Mouse (Mus musculus): ENCODE data around the gene Tmem217. TPM values are rescaled to one million over a fixed set of nuclear protein-coding genes. Genes with fewer than 3 reads are reported as not detected.

The Tmem217 gene
- polyA plus RNA-seq, 1 experiment from 2014 or later = 0.33 TPM

- ChIA-PET CTCF (no interaction called here), POLR2A (no interaction called here)
- no peak for DNase-seq (ENCODE audit: low read depth, low spot score)
- no peak for ATAC-seq
- in situ Hi-C loops (cut with MboI; ENCODE audit: low pct_unique_long_range_greater_than_20kb) = no loop called here
- no peaks in the 10 kb centered on the region for H3K27me3 ChIP-seq
- TF ChIP-seq CTCF (IDR thresholded peaks at IDR 0.05) = no peak
Observed at GRCm38 (mm10) chr17:29583569-29583968, 31.4 kb upstream of the Tmem217 start.

- ChIA-PET CTCF (no interaction called here), POLR2A (no interaction called here)
- TF ChIP-seq CTCF (IDR thresholded peaks at IDR 0.05) = no peak
- DNase-seq (ENCODE audit: low read depth, low spot score) = no peak
- no peaks in the 10 kb centered on the region for H3K27me3 ChIP-seq
- in situ Hi-C loops (cut with MboI; ENCODE audit: low pct_unique_long_range_greater_than_20kb) = no loop called here
- no peak for ATAC-seq
Observed at GRCm38 (mm10) chr17:29579579-29580126, 27.5 kb upstream of the Tmem217 start.

- no peak for ATAC-seq
- no peaks in the 10 kb centered on the region for H3K27me3 ChIP-seq
- no peak for TF ChIP-seq CTCF (IDR thresholded peaks at IDR 0.05)
- ChIA-PET CTCF (interaction anchor here (0.9 to 1.4 kb wide), 3 partner anchors 12 to 16 kb away, joined by 3 read pairs; no protein-coding TSS in a partner anchor), POLR2A (no interaction called here)
- no peak for DNase-seq (ENCODE audit: low read depth, low spot score)
- in situ Hi-C loops (cut with MboI; ENCODE audit: low pct_unique_long_range_greater_than_20kb) = no loop called here
Observed at GRCm38 (mm10) chr17:29569831-29570230, 17.6 kb upstream of the Tmem217 start.

- ChIA-PET POLR2A (no interaction called here), CTCF (no interaction called here)
- no peak for TF ChIP-seq CTCF (IDR thresholded peaks at IDR 0.05)
- no peaks in the 10 kb centered on the region for H3K27me3 ChIP-seq
- DNase-seq (ENCODE audit: low read depth, low spot score) (no peak), ATAC-seq (no peak)
- in situ Hi-C loops (cut with MboI; ENCODE audit: low pct_unique_long_range_greater_than_20kb) = no loop called here
Observed at GRCm38 (mm10) chr17:29568435-29568834, 16.2 kb upstream of the Tmem217 start.

GRCm38 (mm10) chr17:29565521-29565920 lies 13.3 kb upstream of the Tmem217 start:
- no peaks in the 10 kb centered on the region for H3K27me3 ChIP-seq
- in situ Hi-C loops (cut with MboI; ENCODE audit: low pct_unique_long_range_greater_than_20kb) = no loop called here
- ATAC-seq (no peak), DNase-seq (ENCODE audit: low read depth, low spot score) (no peak)
- ChIA-PET POLR2A (no interaction called here), CTCF (no interaction called here)
- no peak for TF ChIP-seq CTCF (IDR thresholded peaks at IDR 0.05)

GRCm38 (mm10) chr17:29558476-29558875 lies 6.3 kb upstream of the Tmem217 start:
- no peak for TF ChIP-seq CTCF (IDR thresholded peaks at IDR 0.05)
- ChIA-PET POLR2A (no interaction called here), CTCF (no interaction called here)
- no peak for ATAC-seq
- H3K27me3 ChIP-seq = no peaks in the 10 kb centered on the region
- in situ Hi-C loops (cut with MboI; ENCODE audit: low pct_unique_long_range_greater_than_20kb) = no loop called here
- DNase-seq (ENCODE audit: low read depth, low spot score) = no peak

GRCm38 (mm10) chr17:29556893-29557292 lies 4.7 kb upstream of the Tmem217 start:
- ChIA-PET CTCF (interaction anchor here (1.5 kb wide), 1 partner anchor 186 kb away, joined by 4 read pairs; no protein-coding TSS in a partner anchor), POLR2A (no interaction called here)
- ATAC-seq (no peak), DNase-seq (ENCODE audit: low read depth, low spot score) (no peak)
- TF ChIP-seq CTCF (IDR thresholded peaks at IDR 0.05) = no peak
- H3K27me3 ChIP-seq = no peaks in the 10 kb centered on the region
- in situ Hi-C loops (cut with MboI; ENCODE audit: low pct_unique_long_range_greater_than_20kb) = no loop called here

- DNase-seq (ENCODE audit: low read depth, low spot score) = no peak
- CTCF ChIA-PET = interaction anchor here (1.2 to 1.5 kb wide), 2 partner anchors 14 to 185 kb away, joined by 3 to 4 read pairs; no protein-coding TSS in a partner anchor
Observed at GRCm38 (mm10) chr17:29556456-29556855, 4.3 kb upstream of the Tmem217 start.

GRCm38 (mm10) chr17:29554176-29554575 lies 2.0 kb upstream of the Tmem217 start:
- DNase-seq (ENCODE audit: low read depth, low spot score) (no peak), ATAC-seq (no peak)
- CTCF ChIA-PET = interaction anchor here (1.3 kb wide), 1 partner anchor 16 kb away, joined by 3 read pairs; no protein-coding TSS in a partner anchor
- POLR2A ChIA-PET = no interaction called here
- in situ Hi-C loops (cut with MboI; ENCODE audit: low pct_unique_long_range_greater_than_20kb) = no loop called here
- TF ChIP-seq CTCF (IDR thresholded peaks at IDR 0.05) = no peak
- H3K27me3 ChIP-seq = no peaks in the 10 kb centered on the region

More at GRCm38 (mm10) chr17:29556456-29556855, 4.3 kb upstream of the Tmem217 start:
- POLR2A ChIA-PET = no interaction called here
- ATAC-seq = no peak
- H3K27me3 ChIP-seq = no peaks in the 10 kb centered on the region
- in situ Hi-C loops (cut with MboI; ENCODE audit: low pct_unique_long_range_greater_than_20kb) = no loop called here
- TF ChIP-seq CTCF (IDR thresholded peaks at IDR 0.05) = no peak

GRCm38 (mm10) chr17:29551019-29551418 lies 1.2 kb downstream of the Tmem217 start:
- no peak for TF ChIP-seq CTCF (IDR thresholded peaks at IDR 0.05)
- no peak for DNase-seq (ENCODE audit: low read depth, low spot score)
- H3K27me3 ChIP-seq = no peaks in the 10 kb centered on the region
- ATAC-seq = no peak
- in situ Hi-C loops (cut with MboI; ENCODE audit: low pct_unique_long_range_greater_than_20kb) = no loop called here
- ChIA-PET CTCF (no interaction called here), POLR2A (no interaction called here)

- peak; percentile 35 for DNase-seq (ENCODE audit: low read depth, low spot score)
- POLR2A ChIA-PET = no interaction called here
- no peak for TF ChIP-seq CTCF (IDR thresholded peaks at IDR 0.05)
- no peaks in the 10 kb centered on the region for H3K27me3 ChIP-seq
- in situ Hi-C loops (cut with MboI; ENCODE audit: low pct_unique_long_range_greater_than_20kb) = no loop called here
- ATAC-seq = peak; percentile 87
- CTCF ChIA-PET = no interaction called here
Observed at GRCm38 (mm10) chr17:29549543-29550428, 2.4 kb downstream of the Tmem217 start, which contains the start of the genes Gm17657 and Tbc1d22b. TSS of gene Gm17657 (minus strand) at chr17:29549638. TSS of gene Tbc1d22b (plus strand) at chr17:29549785.
